Mouse (Mus musculus) lung, postnatal 0 days (tissue): Measurements from ENCODE around the gene Immp2l. TPM values are rescaled to one million over a fixed set of nuclear protein-coding genes. Genes with fewer than 3 reads are reported as not detected.
A peak's percentile ranks its signal among the peaks of the same experiment; 100 is the strongest.

Experiments used
- ATAC-seq: fragments of 200-750 bp; cut with Nextera tagmentation; 2 replicates; pipeline ENCODE4 v1.8.0; 2017; ENCODE audit warnings: moderate library complexity
- DNase-seq: peaks from one replicate; pipeline ENCODE4 v3.0.0-alpha.2; 2016; ENCODE audit warnings: low spot score
- H3K27ac ChIP-seq: fragments of 300-500 bp; sonication (generic); 2 replicates; pipeline ENCODE4 v1.5.1; 2014; ENCODE audit warnings: antibody characterized with exemption, mild to moderate bottlenecking, low read length, mixed read lengths
- H3K27me3 ChIP-seq: fragments of 300-500 bp; sonication (generic); replicated peaks from 2 replicates; pipeline ENCODE4 v1.6.1; 2014; ENCODE audit warnings: low read length, mixed read lengths; ENCODE audit not compliant: insufficient read depth
- H3K36me3 ChIP-seq: fragments of 300-500 bp; sonication (generic); 2 replicates; pipeline ENCODE4 v1.6.1; 2014; ENCODE audit warnings: low read length, mixed read lengths; ENCODE audit not compliant: insufficient read depth
- H3K4me1 ChIP-seq: fragments of 300-500 bp; sonication (generic); 2 replicates; pipeline ENCODE4 v1.6.1; 2014; ENCODE audit warnings: antibody characterized with exemption, low read depth, low read length, mixed read lengths; ENCODE audit not compliant: insufficient read depth
- H3K4me2 ChIP-seq: fragments of 300-500 bp; sonication (generic); replicated peaks from 2 replicates; pipeline ENCODE4 v1.6.1; 2014; ENCODE audit warnings: low read depth, mild to moderate bottlenecking, low read length, moderate library complexity, mixed read lengths
- H3K4me3 ChIP-seq: fragments of 300-500 bp; sonication (generic); 2 replicates; pipeline ENCODE4 v1.5.1; 2014; ENCODE audit warnings: low read depth, low read length
- H3K9ac ChIP-seq: fragments of 300-500 bp; sonication (generic); replicated peaks from 2 replicates; pipeline ENCODE4 v1.6.1; 2014; ENCODE audit warnings: low read depth, mild to moderate bottlenecking
- H3K9me3 ChIP-seq: fragments of 300-500 bp; sonication (generic); 2 replicates; pipeline ENCODE4 v1.6.1; 2016; ENCODE audit warnings: low read length, mixed read lengths
- CTCF ChIP-seq: IDR thresholded peaks from 2 replicates; pipeline ENCODE4 v1.5.1; 2016; ENCODE audit warnings: antibody characterized with exemption, mild to moderate bottlenecking
- EP300 ChIP-seq: IDR thresholded peaks from 2 replicates; pipeline ENCODE4 v1.6.1; 2016; ENCODE audit warnings: antibody characterized with exemption, mild to moderate bottlenecking, control low read depth
- WGBS: fragments of 180-500 bp; shearing (Covaris S2); extraction: QIAGEN DNeasy Blood & Tissue Kit; methylation state at CpG from one replicate; pipeline ENCODE4 v1.1.7; 2014; 5-methylcytosine and 5-hydroxymethylcytosine counted together
- polyA plus RNA-seq: library from polyadenylated mRNA; unstranded; fragments of >200 nt; fragmentation: Nextera tagmentation; extraction: Ambion mirVana; gene quantifications from 2 replicates; pipeline ENCODE4 v1.2.1, GENCODE M21; 2015

Immp2l gene
- polyA plus RNA-seq, 1 experiment from 2014 or later, result 5.2 TPM

DNA sequence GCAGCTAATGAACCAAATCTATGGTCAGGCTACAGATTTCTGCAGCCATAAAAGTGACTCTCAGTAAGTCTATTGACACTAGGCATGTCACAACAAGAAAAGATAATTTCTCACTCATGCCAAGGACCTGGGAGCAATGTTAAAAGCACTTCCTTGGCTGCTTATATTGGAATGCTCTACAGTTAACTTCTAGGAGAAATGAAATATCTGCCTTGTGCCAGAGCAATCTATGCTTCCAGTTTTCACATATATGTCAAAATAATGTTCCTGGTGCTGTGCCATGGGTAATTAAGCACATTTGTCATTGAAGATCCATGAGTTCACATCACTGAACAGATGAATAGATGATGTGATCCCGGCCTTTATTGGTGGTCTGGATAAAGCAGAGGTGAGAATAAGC is 645.6 kb downstream of the Immp2l start:
- WGBS, result 59% methylated on average over 1 of the region's 1 CpGs
- no peaks in the 10 kb centered on the region for H3K27me3 ChIP-seq
- H3K9me3 ChIP-seq, result no peaks in the 10 kb centered on the region
- no peak for ATAC-seq
- no peaks in the 10 kb centered on the region for H3K4me1 ChIP-seq
- no peaks in the 10 kb centered on the region for H3K36me3 ChIP-seq
- no peak overlapping the region for H3K9ac ChIP-seq
- no peak for DNase-seq
- no peak overlapping the region for H3K27ac ChIP-seq
- H3K4me2 ChIP-seq, result no peak overlapping the region
- H3K4me3 ChIP-seq, result no peak overlapping the region
- TF ChIP-seq EP300 (no peak), CTCF (no peak)

DNA sequence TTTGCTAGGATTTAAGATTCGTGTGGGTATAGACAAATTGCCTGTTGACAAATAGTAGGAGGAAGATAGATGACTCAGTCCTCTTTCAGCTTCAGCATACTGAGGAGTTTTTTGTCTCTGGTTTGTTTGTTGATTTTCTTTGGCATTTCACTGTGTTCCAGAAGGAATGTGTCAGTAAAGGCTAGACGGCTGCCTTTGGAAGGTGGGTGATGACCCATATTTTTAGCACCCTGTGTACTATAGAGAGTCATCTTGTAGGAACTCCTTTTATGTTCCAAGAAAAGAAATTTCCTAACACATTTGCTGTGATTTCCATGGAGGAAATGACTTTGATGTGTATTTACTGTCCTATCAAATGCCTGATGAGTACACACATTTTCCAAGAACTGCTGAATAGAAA is 651.0 kb downstream of the Immp2l start:
- DNase-seq (no peak), ATAC-seq (no peak)
- no peak for TF ChIP-seq CTCF
- no peak for TF ChIP-seq EP300
- Histone ChIP-seq H3K9ac (no peak overlapping the region), H3K27ac (no peak overlapping the region), H3K4me1 (no peaks in the 10 kb centered on the region), H3K4me2 (no peak overlapping the region), H3K4me3 (no peak overlapping the region), H3K9me3 (no peaks in the 10 kb centered on the region), H3K27me3 (no peaks in the 10 kb centered on the region), H3K36me3 (no peaks in the 10 kb centered on the region)
- 30% methylated on average over 2 of the region's 2 CpGs for WGBS

DNA sequence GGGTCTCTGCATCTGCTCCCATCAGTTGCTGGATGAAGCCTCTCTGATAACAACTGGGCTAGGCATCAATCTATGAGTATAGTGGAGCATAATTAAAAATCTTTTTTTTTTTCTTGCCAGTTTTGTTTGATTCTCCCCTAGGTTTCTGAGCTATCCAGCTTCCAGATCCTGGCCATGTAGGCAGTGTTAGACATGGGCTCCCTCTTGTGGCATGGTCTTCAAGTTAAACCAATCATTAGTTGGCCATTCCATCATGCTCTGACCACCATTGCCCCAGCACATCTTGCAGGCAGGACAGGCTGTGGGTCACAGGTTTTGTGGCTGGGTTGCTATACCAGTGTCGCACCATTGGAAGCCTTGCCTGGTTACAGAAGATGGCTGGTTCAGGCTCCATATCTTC is 656.3 kb downstream of the Immp2l start:
- no peak for ATAC-seq
- WGBS, result 89% methylated on average over 1 of the region's 1 CpGs

DNA sequence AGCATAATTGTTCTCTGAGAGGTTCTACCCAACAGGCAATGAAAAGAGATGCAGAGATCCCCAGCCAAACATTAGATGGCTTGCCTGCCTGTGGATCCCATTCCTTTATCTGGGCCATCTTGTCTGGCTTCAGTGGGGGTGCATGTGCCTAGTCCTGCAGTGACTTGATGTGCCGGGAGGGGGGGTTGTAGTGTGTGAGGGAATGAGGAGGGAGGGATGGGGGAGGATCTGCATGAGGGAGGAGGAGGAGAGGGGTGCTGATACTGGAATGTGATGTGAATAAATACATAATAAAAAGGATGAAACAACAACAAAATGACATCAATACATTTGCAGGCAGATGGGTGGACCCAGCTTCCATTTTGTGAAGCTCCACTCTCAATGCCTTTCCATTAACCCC is 658.3 kb downstream of the Immp2l start:
- 60% methylated on average over 1 of the region's 1 CpGs for WGBS
- ATAC-seq (no peak), DNase-seq (no peak)
- Histone ChIP-seq H3K4me3 (no peak overlapping the region), H3K27ac (no peak overlapping the region), H3K4me2 (no peak overlapping the region), H3K9ac (no peak overlapping the region), H3K27me3 (no peaks in the 10 kb centered on the region), H3K4me1 (no peaks in the 10 kb centered on the region), H3K36me3 (no peaks in the 10 kb centered on the region), H3K9me3 (no peaks in the 10 kb centered on the region)
- no peak for TF ChIP-seq EP300
- no peak for TF ChIP-seq CTCF

More for the DNA sequence above, 656.3 kb downstream of the Immp2l start:
- Histone ChIP-seq H3K9me3 (no peaks in the 10 kb centered on the region), H3K27ac (no peak overlapping the region), H3K4me2 (no peak overlapping the region), H3K36me3 (no peaks in the 10 kb centered on the region), H3K9ac (no peak overlapping the region), H3K4me1 (no peaks in the 10 kb centered on the region), H3K27me3 (no peaks in the 10 kb centered on the region), H3K4me3 (no peak overlapping the region)
- peak; percentile 20 for DNase-seq
- peak; percentile 57 for TF ChIP-seq CTCF
- no peak for TF ChIP-seq EP300

DNA sequence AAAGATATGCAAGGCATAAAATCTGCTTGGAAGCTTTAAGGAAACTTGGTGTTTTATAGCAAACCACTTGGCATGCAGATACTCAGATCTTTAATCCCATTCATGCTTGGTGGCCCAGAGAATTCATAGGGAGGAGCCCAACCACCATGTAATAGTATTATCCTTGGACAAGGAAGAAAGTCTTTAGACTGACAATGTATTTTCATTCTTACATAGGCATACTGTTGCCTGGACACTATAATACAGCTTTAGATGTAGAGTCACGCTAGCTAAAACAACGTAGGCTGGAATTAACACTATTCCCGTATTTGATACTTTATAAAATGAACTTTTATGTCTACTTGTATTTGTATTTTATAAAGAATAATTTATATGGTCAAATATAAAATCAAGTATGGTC is 665.9 kb downstream of the Immp2l start:
- H3K4me2 ChIP-seq, result no peak overlapping the region
- no peak overlapping the region for H3K27ac ChIP-seq
- TF ChIP-seq CTCF (no peak), EP300 (no peak)
- 88% methylated on average over 3 of the region's 3 CpGs for WGBS
- H3K36me3 ChIP-seq, result no peaks in the 10 kb centered on the region
- no peak overlapping the region for H3K9ac ChIP-seq
- H3K27me3 ChIP-seq, result no peaks in the 10 kb centered on the region
- DNase-seq (no peak), ATAC-seq (no peak)
- H3K9me3 ChIP-seq, result no peaks in the 10 kb centered on the region
- H3K4me1 ChIP-seq, result no peaks in the 10 kb centered on the region
- H3K4me3 ChIP-seq, result no peak overlapping the region

DNA sequence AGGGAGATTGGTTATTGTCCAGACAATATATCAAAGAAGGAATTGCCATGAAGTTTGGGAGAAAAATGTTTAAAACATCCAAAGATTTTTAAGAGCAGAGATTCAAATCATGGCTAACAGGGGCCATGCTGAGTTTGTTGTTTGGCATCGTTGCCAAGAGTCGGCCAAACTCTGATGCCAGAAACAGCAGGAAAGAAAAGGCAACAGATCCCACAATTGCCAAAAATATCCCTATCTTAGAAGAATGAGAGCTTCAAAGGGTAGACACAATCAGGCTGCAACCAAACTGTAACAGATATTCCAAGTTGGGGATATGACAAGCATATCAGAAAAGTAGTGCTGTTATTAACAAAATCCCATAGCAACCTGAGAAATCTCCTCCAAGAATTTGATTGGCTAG is 686.7 kb downstream of the Immp2l start:
- no peaks in the 10 kb centered on the region for H3K36me3 ChIP-seq
- no peak for ATAC-seq
- no peaks in the 10 kb centered on the region for H3K27me3 ChIP-seq
- WGBS, result 95% methylated on average over 2 of the region's 2 CpGs
- H3K9me3 ChIP-seq, result no peaks in the 10 kb centered on the region
- no peak overlapping the region for H3K4me3 ChIP-seq
- no peak overlapping the region for H3K4me2 ChIP-seq
- no peaks in the 10 kb centered on the region for H3K4me1 ChIP-seq
- TF ChIP-seq CTCF, result no peak
- TF ChIP-seq EP300, result no peak
- no peak overlapping the region for H3K27ac ChIP-seq
- H3K9ac ChIP-seq, result no peak overlapping the region
- no peak for DNase-seq

DNA sequence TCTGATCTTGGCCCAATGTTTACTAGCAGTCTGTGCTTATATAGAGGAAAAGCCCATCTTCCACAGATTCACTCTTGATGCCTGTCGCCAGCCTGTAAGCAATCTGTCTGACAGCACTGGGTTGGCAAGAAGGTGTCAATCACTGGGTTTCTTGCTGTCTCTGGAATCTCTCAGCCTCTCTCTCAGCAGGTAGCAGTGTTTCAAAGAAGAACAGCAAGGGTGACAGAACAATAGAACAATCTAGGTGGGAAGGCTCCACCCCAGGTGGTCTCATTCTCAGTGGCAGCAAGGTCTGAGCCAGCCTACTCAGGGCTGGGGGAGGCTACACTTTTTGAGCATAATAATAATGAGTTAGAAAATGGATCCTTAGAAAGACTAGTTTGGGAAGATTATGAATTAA is 693.1 kb downstream of the Immp2l start:
- H3K9ac ChIP-seq, result no peak overlapping the region
- no peaks in the 10 kb centered on the region for H3K36me3 ChIP-seq
- DNase-seq, result no peak

More for the DNA sequence above, 693.1 kb downstream of the Immp2l start:
- TF ChIP-seq EP300, result no peak
- TF ChIP-seq CTCF, result no peak
- Histone ChIP-seq H3K9me3 (no peaks in the 10 kb centered on the region), H3K4me3 (no peak overlapping the region), H3K27me3 (no peaks in the 10 kb centered on the region), H3K4me2 (no peak overlapping the region), H3K27ac (no peak overlapping the region), H3K4me1 (no peaks in the 10 kb centered on the region)
- no peak for ATAC-seq
- WGBS, result 47% methylated on average over 1 of the region's 1 CpGs
